Mouse (Mus musculus) spleen, postnatal 4 days (tissue): Measurements from ENCODE around the gene Zfp871.

Experiments used
- DNase-seq, 2 experiments: peaks; one replicate each; pipeline ENCODE4 v3.0.0; 2022; ENCODE audit warnings: low spot score in 2 of 2

Zfp871 gene

DNA sequence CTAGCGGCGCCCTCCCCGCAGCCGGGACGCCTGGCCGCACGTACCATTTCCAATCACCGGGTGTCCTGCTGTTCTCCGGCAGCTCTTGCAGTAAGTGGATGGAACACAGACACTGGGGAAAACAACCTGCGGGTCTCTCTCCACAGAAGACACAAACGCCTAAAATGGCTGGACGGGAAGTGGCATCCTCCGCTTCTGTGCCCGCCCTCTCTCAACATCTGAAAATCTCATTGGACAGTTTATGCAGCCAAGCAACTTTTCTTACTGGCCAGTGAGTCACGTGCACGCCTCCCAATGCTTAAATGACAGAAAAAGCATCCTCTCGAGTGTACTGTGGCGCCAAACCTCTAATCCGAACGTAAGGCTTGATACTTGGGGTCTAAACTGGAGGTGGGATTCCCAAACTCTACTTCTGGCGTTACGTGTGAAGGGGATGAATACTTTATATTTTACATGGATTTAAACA lies at the start of gene Zfp871:
Gene Zfp871, minus strand, starts transcription at position 194 of the 466 bp plus-strand sequence.
- DNase-seq = peak; percentile 85 to 87

DNA sequence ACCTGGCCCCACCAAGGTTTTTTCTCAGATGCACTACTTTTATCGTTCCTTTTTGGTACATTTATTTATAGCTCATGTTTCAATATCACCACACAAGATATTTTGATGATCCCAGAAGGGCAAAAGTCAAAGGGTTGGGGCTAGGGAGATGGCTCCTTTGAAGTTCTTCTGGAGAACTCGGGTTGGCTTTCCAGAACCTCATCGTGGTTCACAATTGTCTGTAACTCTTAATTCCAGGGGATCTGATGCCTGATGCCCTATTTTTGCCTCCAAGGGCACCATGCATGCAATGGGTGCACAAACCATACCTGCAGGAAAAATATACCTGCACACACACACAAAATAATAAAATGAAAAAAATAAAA lies 42.3 kb upstream of the Zfp871 start:
- no peak for DNase-seq

DNA sequence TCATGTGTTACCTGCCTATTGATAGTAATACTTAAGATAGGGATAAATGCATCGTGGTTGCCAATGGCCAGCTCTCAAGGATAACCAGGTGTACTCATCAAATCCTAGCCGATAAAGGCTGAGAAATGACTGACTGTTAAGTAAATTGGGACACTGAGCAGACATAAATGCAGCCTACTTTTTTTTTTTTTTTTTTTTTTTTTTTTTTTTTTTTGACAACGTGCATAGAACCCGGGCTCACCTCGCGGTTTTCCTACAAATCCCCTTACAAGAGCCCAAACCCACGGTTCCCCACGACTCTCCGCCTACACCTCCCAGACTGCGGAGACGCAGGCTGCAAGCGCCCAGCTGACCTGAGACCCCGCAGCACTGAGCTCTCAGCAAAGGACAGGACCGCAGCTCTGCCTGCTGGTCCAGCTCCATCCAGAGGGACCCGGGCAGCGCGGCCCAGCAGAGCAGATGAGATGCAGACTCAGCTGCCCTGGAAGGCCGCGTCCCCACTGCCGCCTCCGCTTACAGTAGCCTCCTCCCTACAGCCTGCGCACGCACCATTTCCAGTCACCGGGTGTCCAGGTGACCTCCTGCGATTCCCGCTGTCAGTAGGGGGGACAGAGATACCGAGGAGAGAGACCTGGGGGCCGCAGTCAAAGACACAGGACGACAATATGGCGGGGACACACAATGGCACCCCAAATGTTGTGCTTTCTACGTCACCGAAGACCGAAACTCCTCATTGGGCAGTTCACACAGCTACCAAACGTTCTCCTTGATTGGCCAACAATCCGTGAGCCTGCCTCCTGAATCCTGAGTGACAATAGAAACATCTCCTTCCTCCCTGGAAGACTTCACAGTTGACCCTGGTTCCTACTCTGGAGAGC lies 41.7 kb upstream of the Zfp871 start, which contains the start of gene Zfp799:
Gene Zfp799, minus strand, starts transcription at position 722 of the 878 bp plus-strand sequence.
- DNase-seq = peak; percentile 47 to 70

GRCm38 (mm10) chr17:32816074-32816784 lies 28.1 kb upstream of the Zfp871 start:
- no peak for DNase-seq

DNA sequence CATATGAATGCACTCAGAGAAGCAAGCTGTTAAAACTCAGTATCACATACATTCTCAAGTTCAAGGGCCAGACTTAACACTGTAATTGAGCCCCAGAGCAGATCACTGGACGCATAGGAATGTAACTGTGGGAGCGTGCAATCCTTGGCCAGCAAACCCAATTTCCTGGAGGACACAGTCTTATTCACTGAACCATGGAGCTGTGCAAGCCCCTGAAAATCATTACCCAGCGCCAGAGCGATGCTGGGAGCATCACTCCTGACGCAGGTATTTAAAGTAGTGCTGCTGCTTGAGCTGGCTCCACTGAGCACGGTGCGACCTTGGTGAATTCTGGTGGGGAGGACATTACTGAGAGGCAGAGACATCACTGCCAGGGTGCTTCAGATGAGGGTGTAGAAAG lies 26.0 kb upstream of the Zfp871 start:
- no peak for DNase-seq

DNA sequence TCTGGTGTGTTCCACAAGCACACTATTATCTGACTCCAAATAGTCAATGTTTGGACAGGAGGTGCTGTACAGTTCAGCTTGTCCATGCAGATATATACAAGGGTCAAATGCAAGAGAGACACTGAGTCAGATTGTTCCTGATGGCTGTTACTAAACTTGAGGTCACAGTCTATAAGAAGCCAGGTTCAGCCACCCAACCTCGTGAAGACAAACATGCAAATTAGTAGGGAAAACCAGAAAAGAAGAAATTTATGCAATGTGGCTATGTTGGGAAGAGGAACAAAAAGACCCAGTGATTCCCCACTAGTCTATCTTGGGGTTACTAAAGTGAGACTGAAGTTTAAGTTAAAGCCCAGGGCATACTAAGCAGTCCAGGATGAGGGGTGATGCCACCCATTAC lies 22.6 kb upstream of the Zfp871 start:
- DNase-seq = no peak

GRCm38 (mm10) chr17:32809544-32810374 lies 21.7 kb upstream of the Zfp871 start, which contains the start of gene Zfp811:
Gene Zfp811 (minus strand): TSS chr17:32809931.
- DNase-seq = no peak

GRCm38 (mm10) chr17:32808921-32809320 lies 20.8 kb upstream of the Zfp871 start:
- DNase-seq = no peak

- DNase-seq = no peak
Measured at GRCm38 (mm10) chr17:32789244-32789643, 1.2 kb upstream of the Zfp871 start.

DNA sequence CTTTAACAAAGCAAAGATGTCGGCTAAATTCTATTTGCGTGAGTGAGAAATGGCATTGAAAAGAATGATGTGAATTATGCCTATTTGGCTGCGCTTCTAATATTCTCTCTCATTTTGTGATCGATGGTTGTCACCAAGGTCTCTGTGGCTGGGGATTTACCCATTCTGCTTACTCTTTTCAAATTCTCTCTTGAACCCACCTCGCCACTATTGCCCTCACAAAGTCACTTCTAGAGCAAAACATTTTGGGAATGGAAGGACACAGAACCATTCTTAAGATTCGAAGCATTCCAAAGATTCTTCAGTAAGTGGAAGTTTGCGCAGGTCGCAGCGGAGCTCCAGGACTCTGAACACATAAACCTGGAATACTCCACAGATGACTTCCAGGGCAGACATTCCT lies 489 bp upstream of the Zfp871 start:
- no peak for DNase-seq

GRCm38 (mm10) chr17:32787436-32788093 lies 522 bp downstream of the Zfp871 start:
- peak in 1 of 2 experiments; percentile 61 for DNase-seq

DNA sequence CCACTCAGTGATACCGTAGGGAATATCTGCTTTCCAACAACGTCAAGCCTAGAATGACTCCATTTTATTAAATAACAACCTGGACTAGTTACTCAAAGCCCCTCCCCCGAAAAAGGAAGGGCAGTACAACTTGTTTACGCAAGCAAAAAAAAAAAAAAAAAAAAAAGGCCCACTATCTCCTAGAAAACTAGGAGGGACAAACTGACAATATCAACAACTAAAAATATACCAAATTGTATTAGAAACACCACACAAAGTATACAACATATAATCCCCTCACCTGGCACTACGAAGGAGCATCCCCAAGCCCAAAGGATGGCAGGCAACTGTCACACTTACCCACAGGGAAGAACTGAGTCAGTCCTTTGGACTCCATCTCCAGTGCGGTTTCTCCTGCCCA lies 1.1 kb downstream of the Zfp871 start:
- DNase-seq = no peak

DNA sequence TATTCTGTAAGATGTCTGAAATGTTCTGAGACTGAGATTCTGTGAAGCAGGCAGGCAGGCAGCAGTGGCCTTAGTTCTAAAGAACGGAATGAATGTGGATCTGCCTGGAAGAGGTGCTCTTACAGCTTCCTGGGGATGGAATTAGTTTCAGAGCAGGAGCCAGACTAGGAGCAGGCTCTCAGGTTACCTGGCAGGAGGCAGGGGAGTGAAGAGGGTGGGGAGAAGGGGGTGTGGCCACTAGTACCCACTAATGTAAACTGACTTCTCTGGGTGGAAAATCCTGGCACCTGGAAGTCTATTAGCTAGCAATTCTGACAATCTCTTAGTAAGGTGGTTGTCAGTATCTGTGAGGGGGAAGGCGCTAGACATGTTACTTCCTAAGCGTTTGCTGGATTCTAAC lies 2.4 kb downstream of the Zfp871 start:
- DNase-seq = no peak

DNA sequence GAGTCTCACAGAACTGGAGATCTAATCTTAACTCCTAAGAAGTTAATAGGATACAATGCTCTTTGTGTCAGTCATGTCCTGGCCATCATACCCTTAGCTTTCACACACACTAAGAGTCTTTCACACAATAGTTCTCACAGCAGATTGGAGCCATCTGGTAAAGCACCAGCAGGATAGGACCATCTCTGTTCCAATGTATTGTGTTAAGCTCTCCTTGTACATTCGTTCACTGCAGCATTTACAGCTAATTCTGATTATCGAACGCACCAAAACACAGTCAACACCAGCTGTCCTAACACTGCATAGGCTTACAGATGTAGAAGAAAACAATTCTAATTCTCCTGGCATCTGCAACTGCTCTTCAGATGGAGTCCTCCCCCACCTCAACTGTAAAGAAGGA lies 10.5 kb downstream of the Zfp871 start:
- DNase-seq = no peak

DNA sequence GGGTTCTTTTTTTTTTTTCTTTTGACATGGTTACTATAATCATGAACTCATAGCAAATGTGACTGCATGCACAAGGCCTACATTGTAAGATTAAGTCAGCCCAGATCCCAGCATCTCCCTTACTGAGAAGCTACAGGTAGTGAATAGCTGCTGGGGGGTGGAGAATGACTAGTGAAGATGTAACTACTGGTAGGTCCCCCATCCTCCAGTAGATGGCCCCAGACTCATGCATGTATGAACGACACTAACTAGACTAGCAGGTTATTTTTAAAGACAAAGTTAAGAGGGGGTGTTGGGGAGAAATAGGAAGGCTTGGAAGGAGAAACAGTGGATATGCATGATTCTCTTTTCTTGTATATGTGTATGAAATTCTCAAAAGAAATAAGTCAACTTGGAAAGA lies 16.9 kb downstream of the Zfp871 start:
- DNase-seq = no peak

DNA sequence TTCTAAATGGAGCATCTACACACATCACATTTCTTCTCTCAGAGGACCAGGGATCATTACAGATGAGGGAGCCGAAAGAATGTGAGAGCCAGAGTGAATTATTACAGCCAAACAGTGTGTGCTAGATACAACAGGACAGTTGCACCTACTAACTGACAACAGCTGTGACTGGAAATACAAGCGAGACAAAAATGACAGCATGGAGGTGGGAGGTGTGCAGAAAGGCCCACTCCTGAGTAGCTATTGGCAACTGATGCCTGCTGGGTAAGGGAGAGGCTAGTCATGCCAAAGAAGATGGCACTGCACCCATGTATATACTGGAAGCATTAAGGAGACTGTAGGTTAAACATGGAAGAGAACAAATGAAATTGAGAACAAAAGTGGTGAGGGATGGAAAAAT lies 21.7 kb downstream of the Zfp871 start:
- DNase-seq = no peak

- no peak for DNase-seq
Measured at GRCm38 (mm10) chr17:32757331-32757730, 30.8 kb downstream of the Zfp871 start.

DNA sequence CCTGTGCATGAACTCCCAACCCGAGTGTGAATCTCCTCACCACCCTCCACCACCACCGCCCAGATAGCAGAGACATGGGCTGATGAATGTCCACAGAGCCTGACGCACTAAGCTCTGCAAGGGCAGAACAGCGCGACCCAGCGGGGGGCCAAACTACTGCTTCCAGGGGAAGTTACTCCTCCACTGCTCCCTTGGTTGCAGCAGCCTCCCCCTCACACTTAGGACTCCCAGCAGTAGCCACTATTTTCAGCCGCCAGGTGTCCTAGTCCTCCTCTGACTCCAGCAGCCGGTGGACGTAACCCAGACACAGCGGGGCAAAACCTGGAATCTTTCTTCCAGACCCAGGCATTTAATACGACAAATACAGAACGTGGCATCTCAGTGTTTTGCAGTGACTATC lies 34.5 kb downstream of the Zfp871 start:
- DNase-seq = no peak

- DNase-seq = no peak
Measured at GRCm38 (mm10) chr17:32752813-32753360, 35.2 kb downstream of the Zfp871 start.

GRCm38 (mm10) chr17:32750611-32751010 lies 37.5 kb downstream of the Zfp871 start:
- DNase-seq = no peak

GRCm38 (mm10) chr17:32741057-32741456 lies 47.0 kb downstream of the Zfp871 start:
- no peak for DNase-seq
